Mouse (Mus musculus): Measurements from ENCODE around the gene Zfp526.

DNA sequence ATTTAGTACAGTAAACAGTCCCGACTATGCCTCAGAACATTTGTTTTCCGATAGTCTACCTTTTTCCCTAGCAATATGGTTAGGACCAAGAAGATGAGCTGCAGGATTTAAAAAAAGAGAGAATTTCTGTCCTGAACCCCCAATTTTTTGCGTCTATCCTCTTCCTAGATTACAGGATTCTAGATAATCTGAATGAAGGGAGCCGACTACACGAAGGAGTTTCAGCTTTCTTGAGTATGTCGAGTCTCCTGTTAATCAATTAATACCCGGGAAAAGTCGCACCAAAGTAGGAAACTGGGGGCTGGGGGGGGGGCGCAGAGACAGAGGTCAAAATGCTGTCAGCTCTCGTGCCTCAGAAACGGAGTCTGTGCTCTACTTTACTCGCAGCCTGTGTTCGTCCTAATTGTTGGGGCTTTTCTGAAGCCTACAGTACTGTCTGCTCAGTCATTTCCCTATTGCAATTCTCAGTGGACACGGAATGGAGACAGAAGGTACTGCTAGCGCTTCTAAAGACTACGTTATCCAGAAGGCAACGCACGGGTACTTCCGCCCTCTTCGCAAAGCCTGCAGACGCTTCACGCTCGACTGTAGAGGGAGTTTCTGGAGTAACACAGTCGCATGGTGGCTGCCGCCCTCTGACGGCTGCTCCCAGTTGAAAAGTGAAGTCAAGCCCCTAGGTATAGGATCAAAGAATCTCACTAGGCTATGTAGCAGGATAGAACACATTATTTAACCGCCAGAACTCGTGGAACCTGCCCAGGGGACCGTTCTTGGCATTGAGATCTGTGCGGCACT lies 17.8 kb downstream of the Zfp526 start:
- TF ChIP-seq CTCF (IDR thresholded peaks at IDR 0.05; ENCODE audit: control insufficient read depth, insufficient read depth, insufficient read length) = peak; percentile 10
- TF ChIP-seq MYOD1 (IDR thresholded peaks at IDR 0.05; ENCODE audit: control insufficient read depth, insufficient read length, low read depth) = no peak
- TF ChIP-seq MYOG (IDR thresholded peaks at IDR 0.05; ENCODE audit: control insufficient read depth, extremely low read depth, insufficient read length) = no peak
